Mouse (Mus musculus): ENCODE data around the gene Prkab2. TPM values are rescaled to one million over a fixed set of nuclear protein-coding genes. Genes with fewer than 3 reads are reported as not detected.

Gene Prkab2
- polyA plus RNA-seq, 1 experiment = 33.8 TPM

- H3K27ac ChIP-seq (ENCODE audit: insufficient read depth, low read length) = no peak overlapping the region
- TF ChIP-seq CTCF (IDR thresholded peaks at IDR 0.05; ENCODE audit: extremely low read depth, insufficient read depth, low read length) (no peak), POLR2A (IDR thresholded peaks at IDR 0.05; ENCODE audit: extremely low read depth, insufficient read depth, low read length) (no peak)
- no peaks in the 10 kb centered on the region for H3K4me1 ChIP-seq (ENCODE audit: control insufficient read depth, insufficient read depth, low read length)
- no peak overlapping the region for H3K4me3 ChIP-seq (ENCODE audit: insufficient read depth, low read length)
Measured at GRCm38 (mm10) chr3:97666154-97666553, 8.2 kb downstream of the Prkab2 start.

GRCm38 (mm10) chr3:97667093-97667675, 9.2 kb downstream of the Prkab2 start:
- no peaks in the 10 kb centered on the region for H3K4me1 ChIP-seq (ENCODE audit: control insufficient read depth, insufficient read depth, low read length)
- TF ChIP-seq POLR2A (IDR thresholded peaks at IDR 0.05; ENCODE audit: extremely low read depth, insufficient read depth, low read length) = no peak
- TF ChIP-seq CTCF (IDR thresholded peaks at IDR 0.05; ENCODE audit: extremely low read depth, insufficient read depth, low read length) = no peak

GRCm38 (mm10) chr3:97674644-97675110, 16.7 kb downstream of the Prkab2 start, which contains the start of gene Gm17651:
Gm17651 (minus strand) TSS chr3:97674694.
- Histone ChIP-seq H3K4me3 (ENCODE audit: insufficient read depth, low read length) (no peak within 1 kb of the TSS), H3K4me1 (ENCODE audit: control insufficient read depth, insufficient read depth, low read length) (no peaks in the 10 kb centered on the region), H3K27ac (ENCODE audit: insufficient read depth, low read length) (no peak within 1 kb of the TSS)
- TF ChIP-seq POLR2A (IDR thresholded peaks at IDR 0.05; ENCODE audit: extremely low read depth, insufficient read depth, low read length) (no peak), CTCF (IDR thresholded peaks at IDR 0.05; ENCODE audit: extremely low read depth, insufficient read depth, low read length) (no peak)

More at GRCm38 (mm10) chr3:97667093-97667675, 9.2 kb downstream of the Prkab2 start:
- H3K4me3 ChIP-seq (ENCODE audit: insufficient read depth, low read length) = no peak overlapping the region
- no peak overlapping the region for H3K27ac ChIP-seq (ENCODE audit: insufficient read depth, low read length)

- no peak overlapping the region for H3K4me3 ChIP-seq (ENCODE audit: insufficient read depth, low read length)
- TF ChIP-seq POLR2A (IDR thresholded peaks at IDR 0.05; ENCODE audit: extremely low read depth, insufficient read depth, low read length) (no peak), CTCF (IDR thresholded peaks at IDR 0.05; ENCODE audit: extremely low read depth, insufficient read depth, low read length) (no peak)
- H3K4me1 ChIP-seq (ENCODE audit: control insufficient read depth, insufficient read depth, low read length) = no peaks in the 10 kb centered on the region
- H3K27ac ChIP-seq (ENCODE audit: insufficient read depth, low read length) = no peak overlapping the region
Measured at GRCm38 (mm10) chr3:97676126-97676525, 18.1 kb downstream of the Prkab2 start.

GRCm38 (mm10) chr3:97678416-97678815, 20.4 kb downstream of the Prkab2 start:
- H3K4me1 ChIP-seq (ENCODE audit: control insufficient read depth, insufficient read depth, low read length) = no peaks in the 10 kb centered on the region
- H3K4me3 ChIP-seq (ENCODE audit: insufficient read depth, low read length) = no peak overlapping the region
- TF ChIP-seq POLR2A (IDR thresholded peaks at IDR 0.05; ENCODE audit: extremely low read depth, insufficient read depth, low read length) (no peak), CTCF (IDR thresholded peaks at IDR 0.05; ENCODE audit: extremely low read depth, insufficient read depth, low read length) (no peak)
- H3K27ac ChIP-seq (ENCODE audit: insufficient read depth, low read length) = no peak overlapping the region

GRCm38 (mm10) chr3:97680631-97681320, 22.8 kb downstream of the Prkab2 start:
- TF ChIP-seq CTCF (IDR thresholded peaks at IDR 0.05; ENCODE audit: extremely low read depth, insufficient read depth, low read length) = peak; percentile 56
- no peak for TF ChIP-seq POLR2A (IDR thresholded peaks at IDR 0.05; ENCODE audit: extremely low read depth, insufficient read depth, low read length)
- no peak overlapping the region for H3K27ac ChIP-seq (ENCODE audit: insufficient read depth, low read length)
- H3K4me3 ChIP-seq (ENCODE audit: insufficient read depth, low read length) = peak overlapping the region; percentile 35
- H3K4me1 ChIP-seq (ENCODE audit: control insufficient read depth, insufficient read depth, low read length) = no peaks in the 10 kb centered on the region

GRCm38 (mm10) chr3:97681321-97682158, 23.5 kb downstream of the Prkab2 start:
- TF ChIP-seq POLR2A (IDR thresholded peaks at IDR 0.05; ENCODE audit: extremely low read depth, insufficient read depth, low read length) = no peak
- TF ChIP-seq CTCF (IDR thresholded peaks at IDR 0.05; ENCODE audit: extremely low read depth, insufficient read depth, low read length) = peak; percentile 55
- 0 out of 2 replicates have a peak overlapping the region, but pooled peaks have one; percentile 1 for H3K27ac ChIP-seq (ENCODE audit: insufficient read depth, low read length)
- peak overlapping the region; percentile 35 for H3K4me3 ChIP-seq (ENCODE audit: insufficient read depth, low read length)
- H3K4me1 ChIP-seq (ENCODE audit: control insufficient read depth, insufficient read depth, low read length) = peaks cover 3% of the 10 kb centered on the region; the same call in 1 of the 2 replicates

GRCm38 (mm10) chr3:97682159-97682502, 24.1 kb downstream of the Prkab2 start:
- Histone ChIP-seq H3K4me3 (ENCODE audit: insufficient read depth, low read length) (peak overlapping the region; percentile 35; the same call in 1 of the 2 replicates), H3K27ac (ENCODE audit: insufficient read depth, low read length) (no peak overlapping the region), H3K4me1 (ENCODE audit: control insufficient read depth, insufficient read depth, low read length) (peaks cover 3% of the 10 kb centered on the region; the same call in 1 of the 2 replicates)
- no peak for TF ChIP-seq POLR2A (IDR thresholded peaks at IDR 0.05; ENCODE audit: extremely low read depth, insufficient read depth, low read length)
- no peak for TF ChIP-seq CTCF (IDR thresholded peaks at IDR 0.05; ENCODE audit: extremely low read depth, insufficient read depth, low read length)

GRCm38 (mm10) chr3:97682576-97682975, 24.6 kb downstream of the Prkab2 start:
- Histone ChIP-seq H3K4me1 (ENCODE audit: control insufficient read depth, insufficient read depth, low read length) (peaks cover 3% of the 10 kb centered on the region; the same call in 1 of the 2 replicates), H3K4me3 (ENCODE audit: insufficient read depth, low read length) (no peak overlapping the region), H3K27ac (ENCODE audit: insufficient read depth, low read length) (no peak overlapping the region)
- TF ChIP-seq CTCF (IDR thresholded peaks at IDR 0.05; ENCODE audit: extremely low read depth, insufficient read depth, low read length) = no peak
- no peak for TF ChIP-seq POLR2A (IDR thresholded peaks at IDR 0.05; ENCODE audit: extremely low read depth, insufficient read depth, low read length)

Data from cortical plate, adult 2 months (tissue).